Mouse (Mus musculus): ENCODE data around the gene Slc1a2.

Gene Slc1a2

GRCm38 (mm10) chr2:102820790-102821189 lies 162.3 kb downstream of the Slc1a2 start:
- DNase-seq (ENCODE audit: low spot score in 2 of 2): no peak

DNA sequence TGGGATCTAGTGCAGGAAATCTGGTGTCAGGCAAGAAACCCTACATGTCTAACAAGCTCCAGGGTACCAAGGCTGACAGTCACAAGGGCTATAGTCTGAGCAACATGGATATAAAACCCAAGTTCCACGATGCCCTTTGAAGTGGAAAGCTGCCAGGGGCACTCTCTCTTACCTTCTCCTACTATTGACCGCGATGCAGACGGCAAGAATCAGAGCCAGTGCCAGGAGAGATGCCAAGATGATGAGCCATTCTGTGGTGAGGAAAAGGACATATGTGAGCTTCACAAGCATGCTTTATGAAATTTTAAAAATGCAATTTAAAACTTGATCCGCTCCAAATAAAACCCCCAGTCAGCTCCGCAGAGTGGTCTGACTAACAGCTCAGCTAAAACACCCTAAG lies 163.6 kb downstream of the Slc1a2 start:
- peak in 1 of 2 experiments; percentile 19 for DNase-seq (ENCODE audit: low spot score in 2 of 2)

DNA sequence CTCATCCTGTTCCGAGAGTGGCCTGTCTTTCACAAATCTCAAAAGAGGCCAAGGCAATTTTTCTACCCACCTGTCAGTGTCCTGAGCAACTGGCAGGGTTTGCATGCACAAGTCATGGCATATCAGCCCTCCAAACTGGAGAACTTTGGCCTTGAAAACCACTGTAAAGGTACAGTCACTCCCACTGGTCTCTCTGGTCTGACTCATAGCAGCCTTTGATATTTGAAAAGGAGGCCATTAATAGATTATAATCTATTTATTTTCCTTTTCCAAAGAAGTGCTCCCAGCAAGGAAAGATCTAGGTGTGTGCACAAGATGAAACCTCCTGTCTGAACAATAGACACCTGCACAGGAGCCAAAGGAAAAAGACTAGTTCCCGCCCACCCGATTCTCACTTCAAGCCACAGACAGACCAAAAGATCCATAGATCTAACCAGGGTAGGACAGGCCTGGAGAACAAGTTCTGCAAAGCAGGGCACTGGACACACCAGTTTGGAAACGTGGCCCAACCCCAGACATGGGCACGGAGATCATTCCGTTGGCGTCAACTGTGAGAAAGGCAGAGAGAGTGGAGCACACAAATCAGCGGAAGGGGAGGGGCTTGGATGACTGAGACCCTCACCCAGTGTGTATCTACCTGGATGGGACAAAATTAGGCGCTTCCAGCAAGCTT lies 167.6 kb downstream of the Slc1a2 start:
- DNase-seq (ENCODE audit: low spot score in 2 of 2): no peak

DNA sequence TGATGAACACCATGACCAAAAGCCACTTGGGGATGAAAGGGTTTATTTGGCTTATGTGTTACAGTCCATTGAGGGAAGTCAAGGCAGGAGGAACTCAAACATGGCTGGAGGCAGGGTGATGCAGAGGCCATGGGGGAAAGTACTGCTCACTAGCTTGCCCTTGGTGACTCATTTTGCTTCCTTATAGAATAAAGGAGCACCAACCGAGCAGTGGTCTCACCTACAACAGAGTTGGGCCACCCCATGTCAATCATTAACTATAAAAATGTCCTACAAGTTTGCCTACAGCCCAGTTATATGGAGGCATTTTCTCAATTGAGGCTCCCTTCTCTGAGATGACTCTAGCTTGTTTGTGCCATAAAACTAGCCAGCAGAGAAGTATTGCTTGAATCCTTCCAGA lies 169.4 kb downstream of the Slc1a2 start:
- no peak for DNase-seq (ENCODE audit: low spot score in 2 of 2)

DNA sequence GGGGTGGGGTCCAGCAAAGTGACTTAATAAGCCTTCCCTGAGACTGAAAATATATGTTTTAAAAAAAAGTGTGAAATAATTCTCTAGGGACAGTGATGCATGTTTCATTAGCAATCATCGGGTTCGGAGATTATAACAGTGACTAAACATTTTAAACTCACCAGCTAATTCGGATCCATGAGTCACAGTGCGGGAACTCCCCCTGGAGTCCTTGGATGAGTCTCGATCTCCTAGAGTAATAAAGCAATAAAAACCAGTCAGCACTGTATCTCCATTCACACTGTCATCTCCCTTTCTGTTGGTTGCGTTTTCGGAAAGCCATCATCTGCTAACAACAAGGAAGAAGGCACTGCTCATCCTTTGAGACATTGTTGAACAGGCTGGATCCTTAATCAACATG lies 169.9 kb downstream of the Slc1a2 start:
- DNase-seq (ENCODE audit: low spot score in 2 of 2): no peak

DNA sequence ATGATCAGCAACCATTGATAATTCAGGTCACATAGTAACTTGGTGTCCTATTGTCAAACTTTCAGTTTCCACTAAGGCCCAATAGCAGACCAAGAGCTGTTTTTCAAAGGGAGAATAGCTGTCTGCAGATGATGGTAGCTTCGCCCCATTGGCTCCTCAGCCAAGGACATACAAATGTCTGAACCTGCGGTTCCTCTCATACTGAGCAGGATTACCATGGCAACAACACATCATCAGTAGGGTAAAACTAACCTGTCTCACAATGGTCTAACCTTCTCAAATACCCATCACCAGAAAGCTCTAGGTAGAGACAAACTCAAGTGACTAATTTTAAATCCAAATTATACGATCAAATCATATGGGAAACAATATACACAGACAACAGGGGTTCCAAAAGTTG lies 170.7 kb downstream of the Slc1a2 start:
- peak; percentile 75 for DNase-seq (ENCODE audit: low spot score in 2 of 2)

DNA sequence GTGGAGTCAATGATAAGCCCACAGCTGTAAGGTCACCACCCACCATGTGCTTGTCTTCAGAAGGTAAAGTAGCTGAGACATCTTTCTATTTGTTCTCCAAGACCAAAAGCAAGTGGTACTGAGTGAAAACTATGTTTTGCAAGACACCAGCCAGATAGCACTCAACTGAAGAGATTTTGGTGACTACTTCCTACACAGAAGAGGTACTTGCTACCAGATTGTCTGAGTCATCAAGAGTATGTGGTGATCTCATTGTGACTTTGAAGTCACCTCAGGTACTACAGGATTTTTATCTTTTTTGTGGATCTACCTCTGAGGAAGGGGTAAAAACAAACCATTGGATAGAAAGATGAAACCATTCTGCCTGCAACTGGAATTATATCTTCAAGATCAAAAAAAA lies 173.1 kb downstream of the Slc1a2 start:
- DNase-seq (ENCODE audit: low spot score in 2 of 2): no peak

DNA sequence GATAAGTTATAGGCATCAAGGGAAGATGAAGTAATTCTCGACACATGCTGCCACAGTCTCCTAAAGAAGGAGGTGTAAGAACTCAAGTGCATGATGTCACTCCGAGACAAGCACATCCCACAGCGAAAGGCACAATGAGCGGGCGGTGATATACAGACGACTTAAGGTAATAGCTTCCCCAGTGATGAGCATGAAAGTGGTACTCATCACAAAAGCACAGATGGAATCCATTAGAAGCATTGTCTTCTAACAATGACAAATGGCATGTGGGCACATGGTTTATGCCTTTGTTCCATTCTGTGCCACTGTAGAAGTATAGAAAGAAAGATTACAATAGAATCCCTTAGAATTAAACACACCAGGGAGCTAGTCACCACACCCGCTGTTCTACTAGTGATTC lies 179.7 kb downstream of the Slc1a2 start:
- DNase-seq (ENCODE audit: low spot score in 2 of 2): no peak
